Mouse (Mus musculus): ENCODE data around the gene Birc6.

GRCm38 (mm10) chr17:74706593-74706992 is 178.5 kb downstream of the Birc6 start:
- no peak for TF ChIP-seq CTCF (IDR thresholded peaks at IDR 0.05; ENCODE audit: extremely low read depth, insufficient read depth, low read length)
- no peak for TF ChIP-seq POLR2A (IDR thresholded peaks at IDR 0.05; ENCODE audit: extremely low read depth, insufficient read depth, low read length)
